Mouse (Mus musculus) stomach, embryonic 16.5 days (tissue): ENCODE measurements around the gene Abcg8. TPM values are rescaled to one million over a fixed set of nuclear protein-coding genes. Genes with fewer than 3 reads are reported as not detected.

Source experiments
- ATAC-seq: fragments of 200-750 bp; cut with Nextera tagmentation; 2 replicates; pipeline ENCODE4 v1.8.0; 2017; ENCODE audit warnings: moderate number of reproducible peaks, moderate TSS enrichment; ENCODE audit not compliant: insufficient read depth, low FRiP score
- H3K27ac ChIP-seq: fragments of 300-500 bp; sonication (generic); 2 replicates; pipeline ENCODE4 v1.5.1; 2014; ENCODE audit warnings: low read length
- H3K27me3 ChIP-seq: fragments of 300-500 bp; sonication (generic); 2 replicates; pipeline ENCODE4 v1.6.1; 2014; ENCODE audit warnings: low read length, control low read depth, mixed read lengths; ENCODE audit not compliant: control insufficient read depth, insufficient read depth
- H3K36me3 ChIP-seq: fragments of 300-500 bp; sonication (generic); 2 replicates; pipeline ENCODE4 v1.6.1; 2014; ENCODE audit warnings: low read length; ENCODE audit not compliant: control insufficient read depth, insufficient read depth
- H3K4me1 ChIP-seq: fragments of 300-500 bp; sonication (generic); 2 replicates; pipeline ENCODE4 v1.6.1; 2014; ENCODE audit warnings: low read length, control low read depth, mixed read lengths; ENCODE audit not compliant: control insufficient read depth, insufficient read depth
- H3K4me2 ChIP-seq: fragments of 300-500 bp; sonication (generic); 2 replicates; pipeline ENCODE4 v1.6.1; 2014; ENCODE audit warnings: low read depth, low read length, mixed read lengths
- H3K4me3 ChIP-seq: fragments of 300-500 bp; sonication (generic); replicated peaks from 2 replicates; pipeline ENCODE4 v1.5.1; 2014; ENCODE audit warnings: mild to moderate bottlenecking, low read length
- H3K9ac ChIP-seq: fragments of 300-500 bp; sonication (generic); 2 replicates; pipeline ENCODE4 v1.6.1; 2014; ENCODE audit warnings: low read length
- H3K9me3 ChIP-seq: fragments of 300-500 bp; sonication (generic); replicated peaks from 2 replicates; pipeline ENCODE4 v1.6.1; 2016; ENCODE audit warnings: low read length, control low read depth; ENCODE audit not compliant: control insufficient read depth
- WGBS: fragments of 180-500 bp; shearing (Covaris S2); extraction: QIAGEN DNeasy Blood & Tissue Kit; methylation state at CpG from one replicate; pipeline ENCODE4 v1.1.7; 2014; 5-methylcytosine and 5-hydroxymethylcytosine counted together
- polyA plus RNA-seq: library from polyadenylated mRNA; unstranded; fragments of >200 nt; fragmentation: Nextera tagmentation; extraction: Ambion mirVana; gene quantifications from 2 replicates; pipeline ENCODE4 v1.2.1, GENCODE M21; 2015

The Abcg8 gene
- polyA plus RNA-seq, 1 experiment from 2014 or later, result 0.10 TPM

- peaks cover 8% of the 10 kb centered on the region; the same call in 1 of the 2 replicates for H3K4me1 ChIP-seq
- WGBS, result 52% methylated on average over 17 of the region's 17 CpGs
- H3K4me3 ChIP-seq, result no peak overlapping the region
- H3K4me2 ChIP-seq, result peak overlapping the region; percentile 2; the same call in 1 of the 2 replicates
- ATAC-seq, result no peak
- no peaks in the 10 kb centered on the region for H3K9me3 ChIP-seq
- H3K27ac ChIP-seq, result 0 out of 2 replicates have a peak overlapping the region, but pooled peaks have one; percentile 0
- no peak overlapping the region for H3K9ac ChIP-seq
- H3K36me3 ChIP-seq, result peaks cover 10% of the 10 kb centered on the region
- no peaks in the 10 kb centered on the region for H3K27me3 ChIP-seq
These were observed 33.3 kb downstream of the Abcg8 start for GRCm38 (mm10) chr17:84709403-84709851.

- Histone ChIP-seq H3K4me3 (no peak overlapping the region), H3K9me3 (no peaks in the 10 kb centered on the region), H3K36me3 (peaks cover 10% of the 10 kb centered on the region), H3K9ac (no peak overlapping the region), H3K27me3 (no peaks in the 10 kb centered on the region), H3K4me1 (peaks cover 7% of the 10 kb centered on the region; the same call in 1 of the 2 replicates), H3K27ac (no peak overlapping the region), H3K4me2 (no peak overlapping the region)
- 89% methylated on average over 18 of the region's 18 CpGs for WGBS
- ATAC-seq, result no peak
These were observed 37.6 kb downstream of the Abcg8 start for GRCm38 (mm10) chr17:84713563-84714164.

GRCm38 (mm10) chr17:84714930-84715329 is 38.8 kb downstream of the Abcg8 start:
- Histone ChIP-seq H3K9me3 (no peaks in the 10 kb centered on the region), H3K4me2 (no peak overlapping the region), H3K27me3 (no peaks in the 10 kb centered on the region), H3K27ac (no peak overlapping the region), H3K9ac (no peak overlapping the region), H3K4me3 (no peak overlapping the region), H3K36me3 (peaks cover 10% of the 10 kb centered on the region), H3K4me1 (no peaks in the 10 kb centered on the region)
- no peak for ATAC-seq
- WGBS, result 66% methylated on average over 4 of the region's 4 CpGs

GRCm38 (mm10) chr17:84716252-84716872 is 40.3 kb downstream of the Abcg8 start:
- Histone ChIP-seq H3K9ac (no peak overlapping the region), H3K4me3 (no peak overlapping the region), H3K36me3 (peaks cover 10% of the 10 kb centered on the region), H3K4me2 (no peak overlapping the region), H3K27ac (no peak overlapping the region), H3K4me1 (no peaks in the 10 kb centered on the region), H3K9me3 (no peaks in the 10 kb centered on the region), H3K27me3 (no peaks in the 10 kb centered on the region)
- WGBS, result 62% methylated on average over 16 of the region's 16 CpGs
- no peak for ATAC-seq

- no peaks in the 10 kb centered on the region for H3K9me3 ChIP-seq
- no peak overlapping the region for H3K4me3 ChIP-seq
- no peak overlapping the region for H3K4me2 ChIP-seq
- ATAC-seq, result no peak
- H3K27ac ChIP-seq, result no peak overlapping the region
- H3K4me1 ChIP-seq, result no peaks in the 10 kb centered on the region
- H3K9ac ChIP-seq, result no peak overlapping the region
- H3K36me3 ChIP-seq, result peaks cover 5% of the 10 kb centered on the region; the same call in 1 of the 2 replicates
- no peaks in the 10 kb centered on the region for H3K27me3 ChIP-seq
- WGBS, result 73% methylated on average over 5 of the region's 5 CpGs
These were observed 41.3 kb downstream of the Abcg8 start for GRCm38 (mm10) chr17:84717416-84717815.

GRCm38 (mm10) chr17:84719105-84719504 is 43.0 kb downstream of the Abcg8 start:
- H3K4me1 ChIP-seq, result no peaks in the 10 kb centered on the region
- H3K4me2 ChIP-seq, result no peak overlapping the region
- no peaks in the 10 kb centered on the region for H3K9me3 ChIP-seq
- no peaks in the 10 kb centered on the region; the same call in 1 of the 2 replicates for H3K36me3 ChIP-seq
- H3K27ac ChIP-seq, result no peak overlapping the region
- H3K4me3 ChIP-seq, result no peak overlapping the region
- WGBS, result 84% methylated on average over 3 of the region's 3 CpGs
- ATAC-seq, result no peak
- no peak overlapping the region for H3K9ac ChIP-seq
- no peaks in the 10 kb centered on the region for H3K27me3 ChIP-seq

GRCm38 (mm10) chr17:84724028-84724427 is 47.9 kb downstream of the Abcg8 start:
- Histone ChIP-seq H3K27me3 (no peaks in the 10 kb centered on the region), H3K9me3 (no peaks in the 10 kb centered on the region), H3K27ac (no peak overlapping the region), H3K4me2 (no peak overlapping the region), H3K9ac (no peak overlapping the region), H3K4me1 (no peaks in the 10 kb centered on the region), H3K36me3 (peaks cover 5% of the 10 kb centered on the region), H3K4me3 (no peak overlapping the region)
- 87% methylated on average over 9 of the region's 9 CpGs for WGBS
- no peak for ATAC-seq

GRCm38 (mm10) chr17:84725163-84725562 is 49.1 kb downstream of the Abcg8 start:
- ATAC-seq, result no peak
- 96% methylated on average over 3 of the region's 3 CpGs for WGBS
- H3K4me3 ChIP-seq, result no peak overlapping the region
- peaks cover 5% of the 10 kb centered on the region for H3K36me3 ChIP-seq
- no peaks in the 10 kb centered on the region for H3K9me3 ChIP-seq
- no peaks in the 10 kb centered on the region for H3K4me1 ChIP-seq
- H3K9ac ChIP-seq, result no peak overlapping the region
- no peak overlapping the region for H3K4me2 ChIP-seq
- no peak overlapping the region for H3K27ac ChIP-seq
- H3K27me3 ChIP-seq, result no peaks in the 10 kb centered on the region

GRCm38 (mm10) chr17:84728201-84728911 is 52.3 kb downstream of the Abcg8 start:
- Histone ChIP-seq H3K27me3 (no peaks in the 10 kb centered on the region), H3K4me2 (no peak overlapping the region), H3K27ac (no peak overlapping the region), H3K9me3 (no peaks in the 10 kb centered on the region), H3K9ac (no peak overlapping the region), H3K4me1 (no peaks in the 10 kb centered on the region), H3K36me3 (peaks cover 5% of the 10 kb centered on the region), H3K4me3 (no peak overlapping the region)
- WGBS, result 86% methylated on average over 1 of the region's 1 CpGs
- ATAC-seq, result no peak
